Mouse (Mus musculus): ENCODE data around the gene Lhfpl4. TPM values are rescaled to one million over a fixed set of nuclear protein-coding genes. Genes with fewer than 3 reads are reported as not detected.

The Lhfpl4 gene
- not detected in 2 replicates for total RNA-seq (2015; ENCODE audit: low replicate concordance)
- 0.26 TPM in 1 of 2 replicates, not detected in the other for total RNA-seq (2017; ENCODE audit: low replicate concordance)

GRCm38 (mm10) chr6:113194841-113195595 is at the start of gene Lhfpl4:
Lhfpl4 (minus strand) TSS chr6:113195384.
- no peak for ATAC-seq (replicated peaks; ENCODE audit: low FRiP score, poor library complexity, severe bottlenecking)

DNA sequence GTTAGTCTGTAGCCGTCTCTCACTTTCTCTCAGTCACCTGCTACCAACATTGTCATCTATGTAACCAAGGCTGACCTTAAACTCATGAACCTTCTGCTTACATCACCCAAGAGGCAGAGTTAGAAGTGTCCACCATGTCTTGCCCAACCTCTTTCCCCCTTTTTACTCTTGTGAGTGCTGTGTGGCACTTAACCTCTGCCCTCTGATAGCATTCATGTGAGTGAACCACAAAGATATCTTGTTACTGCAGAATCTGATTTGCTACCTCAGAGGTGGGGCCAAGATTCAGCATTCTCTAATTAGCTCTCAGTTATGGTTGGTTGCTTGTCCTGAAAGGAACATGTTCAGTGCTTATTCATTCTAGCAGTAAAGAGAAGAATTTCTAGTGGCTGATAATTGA is 47.6 kb upstream of the Lhfpl4 start:
- ATAC-seq (replicated peaks; ENCODE audit: low FRiP score, poor library complexity, severe bottlenecking): no peak

DNA sequence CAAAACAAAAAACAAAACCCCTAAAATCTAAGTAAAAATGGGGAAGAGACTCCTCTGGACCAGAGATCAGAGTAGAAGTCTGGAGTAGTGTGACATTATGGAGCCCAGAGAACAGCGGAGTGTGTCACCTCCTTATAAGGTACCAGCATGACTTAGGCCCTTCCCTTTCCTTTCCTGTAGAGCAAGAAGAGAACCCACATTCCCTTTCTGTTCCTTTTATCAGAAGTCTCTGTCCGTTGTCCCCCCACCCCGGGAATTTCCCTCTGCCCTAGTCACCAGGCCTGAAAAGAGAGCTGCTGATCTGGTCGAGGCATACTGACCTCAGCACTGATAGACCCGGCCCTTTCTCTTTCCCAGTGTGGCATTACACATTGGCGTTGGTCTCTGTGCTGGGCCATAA is 43.3 kb upstream of the Lhfpl4 start:
- ATAC-seq (replicated peaks; ENCODE audit: low FRiP score, poor library complexity, severe bottlenecking): no peak

GRCm38 (mm10) chr6:113237542-113238270 is 42.5 kb upstream of the Lhfpl4 start, which contains the start of gene Mtmr14:
Mtmr14 (plus strand) TSS chr6:113237843.
- ATAC-seq (replicated peaks; ENCODE audit: low FRiP score, poor library complexity, severe bottlenecking): peak; percentile 98

DNA sequence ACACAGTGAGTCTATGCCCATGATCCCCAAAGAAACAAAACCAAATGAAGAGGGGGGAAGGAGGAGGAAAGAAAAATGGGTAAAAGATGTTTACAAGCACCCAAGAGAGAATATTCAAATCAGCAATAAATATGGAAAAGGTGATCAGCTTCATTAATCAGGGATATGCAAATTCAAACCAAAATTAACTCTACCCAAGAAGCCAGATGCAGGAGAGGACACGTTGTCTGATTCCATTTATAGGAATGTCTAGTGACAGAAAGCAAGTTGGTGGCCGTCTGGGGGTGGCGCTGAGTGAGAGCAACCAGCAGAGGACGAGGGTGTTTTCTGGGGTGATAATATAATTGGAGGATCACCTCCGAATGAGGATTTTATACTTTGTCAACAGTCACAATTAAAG is 40.0 kb upstream of the Lhfpl4 start:
- no peak for ATAC-seq (replicated peaks; ENCODE audit: low FRiP score, poor library complexity, severe bottlenecking)

- no peak for ATAC-seq (replicated peaks; ENCODE audit: low FRiP score, poor library complexity, severe bottlenecking)
Measured at GRCm38 (mm10) chr6:113226705-113227104, 31.5 kb upstream of the Lhfpl4 start.

DNA sequence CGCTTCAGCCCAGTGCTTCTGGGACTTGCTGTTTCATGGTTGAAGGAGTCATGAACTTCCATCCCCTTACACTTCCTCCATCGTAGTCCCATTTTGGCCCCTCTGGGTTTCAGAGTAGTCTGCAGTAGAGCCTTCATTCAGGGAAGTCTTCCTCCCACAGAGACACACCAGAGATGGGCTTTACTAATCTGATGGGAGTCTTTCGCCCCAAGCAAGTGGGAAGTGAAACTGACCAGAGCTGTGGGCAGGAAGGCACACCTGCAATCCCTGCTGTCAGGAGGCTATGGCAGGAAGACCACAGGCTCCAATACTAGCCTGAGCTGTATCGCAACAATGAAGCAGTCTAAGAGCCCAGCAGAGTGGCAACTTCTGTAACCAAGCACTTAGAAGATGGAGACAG is 30.6 kb upstream of the Lhfpl4 start:
- no peak for ATAC-seq (replicated peaks; ENCODE audit: low FRiP score, poor library complexity, severe bottlenecking)

GRCm38 (mm10) chr6:113216280-113216679 is 21.1 kb upstream of the Lhfpl4 start:
- no peak for ATAC-seq (replicated peaks; ENCODE audit: low FRiP score, poor library complexity, severe bottlenecking)

DNA sequence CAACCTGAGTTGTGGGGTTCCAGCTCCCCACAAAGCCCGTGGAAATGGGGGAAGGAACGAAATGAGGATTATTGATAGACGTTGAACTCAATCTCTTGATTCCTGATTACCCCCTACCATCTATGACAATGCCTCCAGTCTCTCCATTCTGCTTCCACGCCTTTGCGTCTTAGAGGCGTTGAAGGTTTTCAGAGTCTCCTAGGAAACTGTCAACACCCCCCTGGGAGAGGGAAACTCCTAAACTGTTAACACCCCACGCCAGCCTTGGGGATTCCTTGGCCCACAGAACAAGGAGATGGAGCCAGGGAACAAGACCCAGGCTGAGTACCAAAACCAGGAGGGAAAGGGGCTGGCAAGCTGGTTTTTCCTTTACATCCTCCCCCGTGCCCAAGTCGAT is 410 bp upstream of the Lhfpl4 start:
- no peak for ATAC-seq (replicated peaks; ENCODE audit: low FRiP score, poor library complexity, severe bottlenecking)

- no peak for ATAC-seq (replicated peaks; ENCODE audit: low FRiP score, poor library complexity, severe bottlenecking)
Measured at GRCm38 (mm10) chr6:113194517-113194840, 705 bp downstream of the Lhfpl4 start.

DNA sequence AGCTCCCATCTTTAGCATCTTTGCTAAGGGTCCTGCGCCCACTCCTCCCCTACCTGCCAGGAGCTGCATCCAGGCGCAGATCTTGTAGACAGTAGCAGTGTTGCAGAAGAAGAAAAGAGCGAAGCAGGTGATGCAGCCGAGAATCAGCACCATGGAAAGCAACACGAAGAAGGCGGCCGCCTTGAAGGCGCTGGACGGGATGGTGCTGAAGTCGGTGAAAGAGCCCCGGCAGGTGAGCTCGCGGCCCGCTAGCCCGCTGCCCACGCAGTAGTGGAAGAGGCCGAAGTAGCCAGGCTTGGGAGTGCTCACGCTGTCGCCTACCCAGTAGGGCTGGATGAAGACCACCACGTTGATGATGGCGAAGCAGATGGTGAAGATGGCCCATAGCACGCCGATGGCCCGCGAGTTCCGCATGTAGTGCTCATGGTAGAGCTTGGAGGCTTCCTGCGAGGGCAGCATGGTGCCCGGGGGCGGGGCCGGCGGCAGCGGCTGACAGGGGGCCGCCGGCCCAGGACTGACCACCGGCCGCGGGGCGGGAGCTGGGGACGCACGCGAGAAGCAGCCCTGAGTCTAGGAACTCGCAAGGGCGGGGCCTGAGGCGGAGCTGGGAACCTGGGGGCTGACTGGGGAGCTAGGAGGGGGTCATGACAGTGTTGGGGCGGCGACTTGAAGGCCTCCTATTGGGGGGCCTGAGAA is 1.3 kb downstream of the Lhfpl4 start:
- no peak for ATAC-seq (replicated peaks; ENCODE audit: low FRiP score, poor library complexity, severe bottlenecking)

DNA sequence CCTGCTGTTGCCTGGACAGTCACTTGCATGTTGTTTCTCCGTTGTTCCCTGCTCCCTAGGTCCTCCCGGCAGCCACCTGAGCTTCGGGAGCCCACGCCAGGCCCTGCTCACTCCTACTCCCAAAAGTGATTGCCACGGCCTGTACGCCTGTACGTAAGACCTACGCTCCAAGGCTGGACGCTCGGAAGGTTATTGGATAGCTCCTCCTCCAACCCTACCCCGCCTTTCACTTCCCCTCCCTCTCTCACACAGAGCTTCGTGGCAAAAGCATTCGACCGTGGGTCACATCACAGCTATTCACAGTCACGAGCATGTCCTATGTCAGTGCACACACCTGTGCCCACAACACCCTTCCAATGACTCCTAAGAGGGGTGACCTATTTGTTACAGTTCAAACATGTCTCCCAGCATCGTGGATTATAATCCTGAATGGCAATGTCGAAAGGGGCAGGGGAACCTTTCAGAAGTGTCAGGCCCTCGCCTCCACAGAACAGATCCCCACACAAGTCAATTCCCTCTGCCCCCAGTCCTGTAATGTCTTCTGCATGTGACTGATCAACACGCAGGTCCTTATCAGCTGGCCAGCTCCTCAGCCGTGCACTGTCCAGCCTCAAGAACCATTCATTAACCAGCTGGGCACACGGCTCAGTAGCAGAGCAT is 10.2 kb downstream of the Lhfpl4 start:
- ATAC-seq (replicated peaks; ENCODE audit: low FRiP score, poor library complexity, severe bottlenecking): no peak

- no peak for ATAC-seq (replicated peaks; ENCODE audit: low FRiP score, poor library complexity, severe bottlenecking)
Measured at GRCm38 (mm10) chr6:113184163-113184562, 11.0 kb downstream of the Lhfpl4 start.

GRCm38 (mm10) chr6:113179195-113179733 is 15.9 kb downstream of the Lhfpl4 start:
- ATAC-seq (replicated peaks; ENCODE audit: low FRiP score, poor library complexity, severe bottlenecking): no peak

- ATAC-seq (replicated peaks; ENCODE audit: low FRiP score, poor library complexity, severe bottlenecking): no peak
Measured at GRCm38 (mm10) chr6:113178286-113179194, 16.6 kb downstream of the Lhfpl4 start.

DNA sequence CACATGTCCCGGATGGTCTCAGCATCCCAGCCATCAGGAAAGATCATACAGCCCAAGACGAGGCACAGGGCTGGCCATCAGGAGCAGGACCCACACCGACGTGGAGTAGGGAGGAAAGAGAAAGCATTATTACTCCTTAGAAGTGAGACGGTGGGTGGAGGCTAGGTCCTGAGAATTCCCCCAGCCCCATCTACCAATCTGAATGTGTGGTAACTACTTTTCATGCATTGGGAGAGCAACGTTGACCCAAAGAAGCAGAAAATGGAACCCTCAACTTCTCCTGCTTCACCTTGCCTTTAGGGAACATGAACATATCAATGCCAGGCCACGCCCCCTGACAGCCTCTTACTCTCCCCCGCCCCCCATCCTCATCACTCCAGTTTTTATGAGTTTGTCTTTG is 18.6 kb downstream of the Lhfpl4 start:
- no peak for ATAC-seq (replicated peaks; ENCODE audit: low FRiP score, poor library complexity, severe bottlenecking)

GRCm38 (mm10) chr6:113175469-113175868 is 19.7 kb downstream of the Lhfpl4 start:
- ATAC-seq (replicated peaks; ENCODE audit: low FRiP score, poor library complexity, severe bottlenecking): no peak

DNA sequence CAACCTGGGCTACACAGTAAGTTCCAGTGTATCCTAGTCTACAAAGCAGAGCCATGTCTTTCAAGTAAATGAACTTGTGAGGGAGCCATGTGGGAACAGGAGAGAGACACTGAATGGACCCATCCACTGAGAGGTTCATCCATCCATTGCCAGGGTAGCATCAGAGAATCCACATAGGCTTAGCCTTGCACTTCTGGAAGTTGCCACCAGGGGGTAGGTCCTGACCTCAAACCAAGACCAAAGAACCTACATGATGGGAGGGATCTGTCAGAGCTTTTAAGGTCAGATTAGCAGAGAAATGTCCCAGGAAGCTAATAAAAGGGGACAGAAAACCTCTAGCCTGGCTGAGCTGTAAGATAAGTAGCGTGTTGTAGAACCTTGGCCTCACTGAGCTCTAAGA is 22.6 kb downstream of the Lhfpl4 start:
- ATAC-seq (replicated peaks; ENCODE audit: low FRiP score, poor library complexity, severe bottlenecking): peak; percentile 79

DNA sequence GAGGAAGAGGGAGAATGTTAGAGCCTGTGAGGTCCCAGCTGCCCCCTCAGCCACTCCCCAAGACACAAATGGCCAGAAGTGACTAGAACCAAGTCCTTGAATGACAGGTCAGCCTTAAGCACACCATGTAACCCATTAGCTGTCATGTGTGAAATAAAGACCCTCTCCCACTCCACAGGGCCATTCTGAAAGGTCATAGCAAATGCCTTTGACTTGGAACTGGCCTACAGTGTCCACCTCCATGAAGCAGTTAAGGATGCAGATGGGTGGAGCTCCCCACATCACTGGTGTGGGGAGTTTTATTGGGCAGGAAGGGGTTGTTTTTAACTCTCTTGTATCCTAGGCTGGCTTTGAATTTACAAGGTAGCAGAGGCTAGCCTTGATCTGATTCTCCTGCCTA is 23.2 kb downstream of the Lhfpl4 start:
- no peak for ATAC-seq (replicated peaks; ENCODE audit: low FRiP score, poor library complexity, severe bottlenecking)
